Mouse (Mus musculus) liver, postnatal 0 days (tissue): ENCODE results near the gene Rapgef1.

Experiments used
- CTCF ChIP-seq: sonication (generic); IDR thresholded peaks from 2 replicates; pipeline ENCODE4 v1.5.1; 2016; ENCODE audit warnings: antibody characterized with exemption, low read depth
- EP300 ChIP-seq: IDR thresholded peaks from 2 replicates; pipeline ENCODE4 v1.6.1; 2016; ENCODE audit warnings: antibody characterized with exemption, low read depth, mild to moderate bottlenecking

GRCm38 (mm10) chr2:29671374-29671773 lies 51.9 kb downstream of the Rapgef1 start:
- TF ChIP-seq CTCF (no peak), EP300 (no peak)
